Mouse (Mus musculus) liver, embryonic 14.5 days (tissue): ENCODE data around the gene Gm43302.
"Not testable (repeated sequence)": the region's sequence is repeated elsewhere in the genome, so short reads cannot be mapped to it uniquely, and the experiment has no call there.

Source experiments
- CTCF ChIP-seq: IDR thresholded peaks from 2 replicates; pipeline ENCODE4 v1.5.1; 2016; ENCODE audit warnings: antibody characterized with exemption, low read depth, control low read depth
- EP300 ChIP-seq: IDR thresholded peaks from 2 replicates; pipeline ENCODE4 v1.6.1; 2016; ENCODE audit warnings: antibody characterized with exemption, low read depth

DNA sequence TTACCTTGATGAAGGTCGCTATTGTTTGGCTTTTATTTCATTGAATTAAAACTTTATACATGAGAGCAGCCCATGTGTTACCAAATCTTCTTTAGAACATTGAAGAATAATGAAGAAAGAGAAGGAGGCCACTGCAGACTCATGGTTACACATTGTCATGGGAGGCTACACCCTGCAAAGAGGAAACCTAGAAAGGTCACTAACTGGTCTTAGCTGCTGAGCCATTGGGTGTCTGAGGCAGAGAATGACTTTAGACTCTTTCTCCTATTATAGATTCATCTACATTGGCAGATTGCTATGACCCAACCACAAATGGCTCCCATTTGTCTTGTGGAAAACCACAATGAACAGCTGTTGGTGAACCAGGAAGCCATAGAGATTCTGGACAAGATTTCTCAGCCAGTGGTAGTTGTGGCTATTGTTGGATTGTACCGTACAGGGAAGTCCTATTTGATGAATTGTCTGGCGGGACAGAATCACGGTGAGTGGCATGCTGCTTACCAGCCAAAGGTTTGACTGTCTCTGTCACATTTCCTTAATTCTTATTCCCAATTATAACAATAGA is 92.6 kb downstream of the Gm43302 start:
- TF ChIP-seq EP300, CTCF: not testable (repeated sequence)
